Mouse (Mus musculus) forebrain, embryonic 16.5 days (tissue): ENCODE data around the gene Bmpr1b. TPM values are rescaled to one million over a fixed set of nuclear protein-coding genes. Genes with fewer than 3 reads are reported as not detected.

Experiments used
- ATAC-seq: fragments of 200-750 bp; cut with Nextera tagmentation; 2 replicates; pipeline ENCODE4 v1.8.0; 2017; ENCODE audit warnings: mild to moderate bottlenecking, moderate library complexity
- H3K27ac ChIP-seq: fragments of 300-500 bp; sonication (generic); 2 replicates; pipeline ENCODE4 v1.5.1; 2014; ENCODE audit warnings: low read length, control low read depth
- H3K27me3 ChIP-seq: fragments of 300-500 bp; sonication (generic); replicated peaks from 2 replicates; pipeline ENCODE4 v1.6.1; 2014; ENCODE audit warnings: low read length; ENCODE audit not compliant: control insufficient read depth, insufficient read depth
- H3K36me3 ChIP-seq: fragments of 300-500 bp; sonication (generic); 2 replicates; pipeline ENCODE4 v1.6.1; 2014; ENCODE audit not compliant: control insufficient read depth, insufficient read depth
- H3K4me1 ChIP-seq: fragments of 300-500 bp; sonication (generic); replicated peaks from 2 replicates; pipeline ENCODE4 v1.6.1; 2014; ENCODE audit warnings: low read length; ENCODE audit not compliant: control insufficient read depth, insufficient read depth
- H3K4me2 ChIP-seq: fragments of 300-500 bp; sonication (generic); 2 replicates; pipeline ENCODE4 v1.6.1; 2014; ENCODE audit warnings: mild to moderate bottlenecking, low read length, control low read depth
- H3K4me3 ChIP-seq: fragments of 300-500 bp; sonication (generic); replicated peaks from 2 replicates; pipeline ENCODE4 v1.5.1; 2014; ENCODE audit warnings: mild to moderate bottlenecking, low read length, control low read depth
- H3K9ac ChIP-seq: fragments of 300-500 bp; sonication (generic); replicated peaks from 2 replicates; pipeline ENCODE4 v1.6.1; 2014; ENCODE audit warnings: low read depth, low read length, control low read depth
- H3K9me3 ChIP-seq: fragments of 300-500 bp; sonication (generic); 2 replicates; pipeline ENCODE4 v1.6.1; 2016; ENCODE audit warnings: low read length; ENCODE audit not compliant: control insufficient read depth
- WGBS: fragments of 180-500 bp; shearing (Covaris S2); extraction: QIAGEN DNeasy Blood & Tissue Kit; methylation state at CpG from one replicate; pipeline ENCODE4 v1.1.7; 2014; 5-methylcytosine and 5-hydroxymethylcytosine counted together
- polyA plus RNA-seq: library from polyadenylated mRNA; unstranded; fragments of >200 nt; fragmentation: Nextera tagmentation; extraction: Ambion mirVana; gene quantifications from 2 replicates; pipeline ENCODE4 v1.2.1, GENCODE M21; 2015

Gene Bmpr1b
- polyA plus RNA-seq, 1 experiment from 2014 or later: 5.0 TPM

GRCm38 (mm10) chr3:142099151-142099550 is 70.1 kb downstream of the Bmpr1b start:
- Histone ChIP-seq H3K36me3 (no peaks in the 10 kb centered on the region), H3K9ac (no peak overlapping the region), H3K4me3 (no peak overlapping the region), H3K27me3 (no peaks in the 10 kb centered on the region), H3K27ac (no peak overlapping the region), H3K9me3 (no peaks in the 10 kb centered on the region), H3K4me2 (no peak overlapping the region), H3K4me1 (no peaks in the 10 kb centered on the region)
- no peak for ATAC-seq
- WGBS: 83% methylated on average over 2 of the region's 2 CpGs

DNA sequence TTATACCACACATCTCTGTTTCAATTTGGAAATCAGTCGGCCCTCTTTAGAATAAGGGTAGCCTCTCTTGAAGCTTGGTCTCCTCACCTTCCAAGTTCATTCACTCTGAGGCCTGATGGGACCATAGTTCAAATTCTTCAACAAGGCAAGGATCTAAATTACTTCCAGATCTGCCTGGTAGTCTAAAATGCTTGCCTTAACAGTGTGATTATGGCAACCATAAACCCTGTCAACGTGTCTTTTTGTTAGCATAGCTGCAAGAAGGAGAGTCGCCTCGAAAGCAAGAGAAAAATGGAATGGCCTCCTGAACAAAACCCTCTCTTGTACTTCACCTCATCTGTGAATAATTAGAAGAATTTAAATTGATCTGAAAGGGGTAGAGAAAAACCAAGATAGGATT is 75.2 kb downstream of the Bmpr1b start:
- H3K27me3 ChIP-seq: no peaks in the 10 kb centered on the region
- H3K4me2 ChIP-seq: no peak overlapping the region
- H3K4me1 ChIP-seq: no peaks in the 10 kb centered on the region

DNA sequence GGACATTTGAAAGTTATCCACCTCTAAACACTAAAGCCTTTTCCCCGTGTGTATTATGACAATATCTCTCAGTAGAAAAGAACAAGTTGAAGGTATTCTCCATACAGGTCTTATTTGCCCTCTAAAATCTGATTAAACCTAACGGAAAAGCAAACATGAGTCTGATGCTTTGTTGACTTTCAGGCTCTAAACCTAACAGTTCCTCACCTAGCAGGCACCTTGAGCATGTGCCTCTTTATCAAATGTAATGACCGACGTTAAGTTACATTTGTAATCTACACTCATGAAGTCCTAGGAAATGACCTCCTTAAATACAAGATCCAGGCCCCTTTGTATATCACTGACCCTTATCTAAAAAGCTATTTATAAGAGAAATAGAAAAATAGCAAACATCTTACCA is 79.5 kb downstream of the Bmpr1b start:
- Histone ChIP-seq H3K27ac (no peak overlapping the region), H3K9me3 (no peaks in the 10 kb centered on the region), H3K9ac (no peak overlapping the region), H3K4me1 (no peaks in the 10 kb centered on the region), H3K4me2 (no peak overlapping the region), H3K36me3 (no peaks in the 10 kb centered on the region), H3K4me3 (no peak overlapping the region), H3K27me3 (no peaks in the 10 kb centered on the region)
- 93% methylated on average over 4 of the region's 4 CpGs for WGBS
- ATAC-seq: no peak

More for the DNA sequence above, 75.2 kb downstream of the Bmpr1b start:
- 70% methylated on average over 4 of the region's 4 CpGs for WGBS
- no peak overlapping the region for H3K27ac ChIP-seq
- no peak for ATAC-seq
- H3K36me3 ChIP-seq: no peaks in the 10 kb centered on the region
- no peak overlapping the region for H3K4me3 ChIP-seq
- no peak overlapping the region for H3K9ac ChIP-seq
- no peaks in the 10 kb centered on the region for H3K9me3 ChIP-seq

GRCm38 (mm10) chr3:142085938-142086337 is 83.3 kb downstream of the Bmpr1b start:
- no peak for ATAC-seq
- H3K4me1 ChIP-seq: no peaks in the 10 kb centered on the region
- no peaks in the 10 kb centered on the region for H3K36me3 ChIP-seq
- H3K4me2 ChIP-seq: no peak overlapping the region
- no peak overlapping the region for H3K9ac ChIP-seq
- no peak overlapping the region for H3K4me3 ChIP-seq
- no peaks in the 10 kb centered on the region for H3K9me3 ChIP-seq
- no peak overlapping the region for H3K27ac ChIP-seq
- no peaks in the 10 kb centered on the region for H3K27me3 ChIP-seq
- 71% methylated on average over 3 of the region's 3 CpGs for WGBS

DNA sequence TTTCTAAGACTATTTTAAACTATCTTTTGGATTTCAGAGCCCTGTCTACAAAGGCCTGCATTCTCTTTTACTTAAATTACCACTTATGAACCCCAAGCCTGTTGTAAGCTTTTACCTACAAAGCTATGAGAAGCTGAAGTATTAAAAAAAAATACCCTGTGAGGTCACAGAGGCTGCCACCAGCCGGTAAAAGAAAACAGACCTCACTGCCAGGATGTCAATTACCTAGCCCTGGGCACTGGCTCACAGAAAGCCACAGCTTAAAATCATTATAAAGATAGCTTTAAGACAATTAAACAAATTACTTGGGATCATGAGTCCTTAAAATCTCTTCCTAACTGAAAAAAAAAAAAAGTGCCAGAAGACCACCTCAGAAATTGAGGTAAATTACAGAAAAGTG is 85.1 kb downstream of the Bmpr1b start:
- H3K9me3 ChIP-seq: no peaks in the 10 kb centered on the region
- no peak overlapping the region for H3K4me2 ChIP-seq
- H3K4me1 ChIP-seq: no peaks in the 10 kb centered on the region
- H3K4me3 ChIP-seq: no peak overlapping the region
- no peak overlapping the region for H3K9ac ChIP-seq
- H3K36me3 ChIP-seq: no peaks in the 10 kb centered on the region
- H3K27me3 ChIP-seq: no peaks in the 10 kb centered on the region
- ATAC-seq: no peak
- 13% methylated on average over 1 of the region's 1 CpGs for WGBS
- no peak overlapping the region for H3K27ac ChIP-seq

- H3K4me1 ChIP-seq: no peaks in the 10 kb centered on the region
- H3K27me3 ChIP-seq: no peaks in the 10 kb centered on the region
- H3K9me3 ChIP-seq: no peaks in the 10 kb centered on the region
- H3K4me2 ChIP-seq: no peak overlapping the region
- no peak overlapping the region for H3K27ac ChIP-seq
- no peaks in the 10 kb centered on the region for H3K36me3 ChIP-seq
- no peak for ATAC-seq
- H3K9ac ChIP-seq: no peak overlapping the region
- WGBS: 79% methylated on average over 3 of the region's 3 CpGs
- no peak overlapping the region for H3K4me3 ChIP-seq
These were observed 91.4 kb downstream of the Bmpr1b start for GRCm38 (mm10) chr3:142077723-142078302.

- WGBS: 82% methylated on average over 5 of the region's 5 CpGs
- H3K4me3 ChIP-seq: no peak overlapping the region
These were observed 97.6 kb downstream of the Bmpr1b start for GRCm38 (mm10) chr3:142071601-142072000.

DNA sequence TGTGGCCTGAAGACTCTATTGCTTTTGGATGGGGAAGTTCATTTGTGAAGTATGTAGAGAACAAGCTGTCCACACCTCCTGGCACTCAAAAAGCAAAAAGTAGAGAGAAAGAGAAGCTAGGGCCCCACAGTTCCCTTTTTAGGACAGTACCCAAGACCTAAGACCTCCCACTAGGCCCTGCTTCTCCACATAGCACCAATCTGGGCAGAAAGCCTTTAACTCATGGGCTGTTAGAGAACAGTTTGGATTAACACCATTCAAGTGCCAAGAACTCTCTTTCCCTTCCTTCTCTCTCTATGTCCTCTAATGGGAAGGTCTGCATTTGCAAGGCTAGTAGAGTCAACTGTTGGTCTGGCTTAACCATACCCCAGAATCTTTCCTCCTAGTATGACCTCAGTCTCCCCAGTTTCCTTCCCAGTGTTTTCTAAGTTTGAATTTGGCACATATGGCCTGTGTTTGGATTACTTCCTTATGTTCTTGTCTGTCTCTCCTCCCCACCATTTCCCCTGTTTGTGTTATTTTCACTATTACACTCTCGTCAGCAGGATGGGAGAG is 102.4 kb downstream of the Bmpr1b start:
- no peaks in the 10 kb centered on the region for H3K9me3 ChIP-seq
- H3K27me3 ChIP-seq: no peaks in the 10 kb centered on the region
- no peak overlapping the region for H3K4me2 ChIP-seq
- H3K27ac ChIP-seq: no peak overlapping the region
- peaks cover 6% of the 10 kb centered on the region; the same call in 1 of the 2 replicates for H3K4me1 ChIP-seq
- H3K9ac ChIP-seq: no peak overlapping the region
- ATAC-seq: no peak
- H3K36me3 ChIP-seq: no peaks in the 10 kb centered on the region
- H3K4me3 ChIP-seq: no peak overlapping the region
- WGBS: 44% methylated on average over 1 of the region's 1 CpGs

More at GRCm38 (mm10) chr3:142071601-142072000, 97.6 kb downstream of the Bmpr1b start:
- Histone ChIP-seq H3K27me3 (no peaks in the 10 kb centered on the region), H3K9ac (no peak overlapping the region), H3K36me3 (no peaks in the 10 kb centered on the region), H3K27ac (no peak overlapping the region), H3K4me2 (no peak overlapping the region), H3K4me1 (no peaks in the 10 kb centered on the region), H3K9me3 (no peaks in the 10 kb centered on the region)
- ATAC-seq: no peak

GRCm38 (mm10) chr3:142065111-142065510 is 104.1 kb downstream of the Bmpr1b start:
- Histone ChIP-seq H3K4me3 (no peak overlapping the region), H3K36me3 (no peaks in the 10 kb centered on the region), H3K27me3 (no peaks in the 10 kb centered on the region), H3K9ac (no peak overlapping the region), H3K4me1 (peaks cover 6% of the 10 kb centered on the region; the same call in 1 of the 2 replicates), H3K4me2 (no peak overlapping the region), H3K27ac (no peak overlapping the region), H3K9me3 (no peaks in the 10 kb centered on the region)
- 75% methylated on average over 5 of the region's 5 CpGs for WGBS
- no peak for ATAC-seq
